Mouse (Mus musculus) lung, embryonic 14.5 days (tissue): ENCODE results near the gene Plekho2. TPM values are rescaled to one million over a fixed set of nuclear protein-coding genes. Genes with fewer than 3 reads are reported as not detected.

ENCODE experiments used
- ATAC-seq: fragments of 200-750 bp; cut with Nextera tagmentation; 2 replicates; pipeline ENCODE4 v1.8.0; 2017; ENCODE audit warnings: mild to moderate bottlenecking, moderate TSS enrichment, moderate library complexity; ENCODE audit not compliant: insufficient read depth
- DNase-seq: peaks from one replicate; pipeline ENCODE4 v3.0.0-alpha.2; 2015
- H3K27ac ChIP-seq: fragments of 300-500 bp; sonication (generic); 2 replicates; pipeline ENCODE4 v1.5.1; 2014; ENCODE audit warnings: low read depth, mild to moderate bottlenecking, moderate library complexity
- H3K27me3 ChIP-seq: fragments of 300-500 bp; sonication (generic); 2 replicates; pipeline ENCODE4 v1.6.1; 2014; ENCODE audit warnings: low read length, control low read depth; ENCODE audit not compliant: insufficient read depth
- H3K36me3 ChIP-seq: fragments of 300-500 bp; sonication (generic); 2 replicates; pipeline ENCODE4 v1.6.1; 2014; ENCODE audit warnings: control low read depth; ENCODE audit not compliant: insufficient read depth
- H3K4me1 ChIP-seq: fragments of 300-500 bp; sonication (generic); 2 replicates; pipeline ENCODE4 v1.6.1; 2014; ENCODE audit warnings: antibody characterized with exemption, control low read depth; ENCODE audit not compliant: insufficient read depth
- H3K4me2 ChIP-seq: fragments of 300-500 bp; sonication (generic); 2 replicates; pipeline ENCODE4 v1.6.1; 2014; ENCODE audit warnings: mild to moderate bottlenecking
- H3K4me3 ChIP-seq: fragments of 300-500 bp; sonication (generic); 2 replicates; pipeline ENCODE4 v1.5.1; 2014; ENCODE audit warnings: low read depth, low read length
- H3K9ac ChIP-seq: fragments of 300-500 bp; sonication (generic); 2 replicates; pipeline ENCODE4 v1.6.1; 2014
- H3K9me3 ChIP-seq: fragments of 300-500 bp; sonication (generic); 2 replicates; pipeline ENCODE4 v1.6.1; 2016; ENCODE audit warnings: low read depth, low read length, control low read depth
- CTCF ChIP-seq: IDR thresholded peaks from 2 replicates; pipeline ENCODE4 v1.5.1; 2016; ENCODE audit warnings: antibody characterized with exemption, low read depth
- WGBS: fragments of 180-500 bp; shearing (Covaris S2); extraction: QIAGEN DNeasy Blood & Tissue Kit; methylation state at CpG from one replicate; pipeline ENCODE4 v1.1.7; 2014; 5-methylcytosine and 5-hydroxymethylcytosine counted together
- polyA plus RNA-seq: library from polyadenylated mRNA; unstranded; fragments of >200 nt; fragmentation: Nextera tagmentation; extraction: Ambion mirVana; gene quantifications from 2 replicates; pipeline ENCODE4 v1.2.1, GENCODE M21; 2014

The Plekho2 gene
- polyA plus RNA-seq, 1 experiment from 2014 or later: 21.8 TPM

- H3K9ac ChIP-seq: peak within 1 kb of the TSS; percentile 63
- peak within 1 kb of the TSS; percentile 81 for H3K27ac ChIP-seq
- H3K27me3 ChIP-seq: no peaks in the 10 kb centered on the region
- peaks cover 9% of the 10 kb centered on the region for H3K4me1 ChIP-seq
- DNase-seq: peak; percentile 93
- WGBS: 9% methylated on average over 28 of the region's 28 CpGs
- peaks cover 25% of the 10 kb centered on the region for H3K36me3 ChIP-seq
- peak within 1 kb of the TSS; percentile 61 for H3K4me3 ChIP-seq
- ATAC-seq: peak; percentile 92
- no peak for TF ChIP-seq CTCF
- H3K9me3 ChIP-seq: no peaks in the 10 kb centered on the region
- H3K4me2 ChIP-seq: peak within 1 kb of the TSS; percentile 91
Observed at GRCm38 (mm10) chr9:65586406-65587269, 6.8 kb upstream of the Plekho2 start, which contains the start of gene Pif1. Gene Pif1 (plus strand): TSS chr9:65587160.

GRCm38 (mm10) chr9:65583045-65583444 lies 3.2 kb upstream of the Plekho2 start:
- H3K27me3 ChIP-seq: no peaks in the 10 kb centered on the region
- H3K36me3 ChIP-seq: no peaks in the 10 kb centered on the region
- H3K9me3 ChIP-seq: no peaks in the 10 kb centered on the region
- H3K27ac ChIP-seq: 0 out of 2 replicates have a peak overlapping the region, but pooled peaks have one; percentile 8
- WGBS: 25% methylated on average over 8 of the region's 8 CpGs
- no peak for TF ChIP-seq CTCF
- H3K4me2 ChIP-seq: no peak overlapping the region
- H3K9ac ChIP-seq: no peak overlapping the region
- ATAC-seq (no peak), DNase-seq (peak; percentile 57)
- peaks cover 17% of the 10 kb centered on the region; the same call in 1 of the 2 replicates for H3K4me1 ChIP-seq
- no peak overlapping the region for H3K4me3 ChIP-seq

GRCm38 (mm10) chr9:65580401-65581256 lies 789 bp upstream of the Plekho2 start:
- Histone ChIP-seq H3K27ac (peak overlapping the region; percentile 88), H3K4me1 (peaks cover 28% of the 10 kb centered on the region), H3K27me3 (no peaks in the 10 kb centered on the region), H3K9ac (peak overlapping the region; percentile 26; the same call in 1 of the 2 replicates), H3K4me3 (peak overlapping the region; percentile 70), H3K4me2 (peak overlapping the region; percentile 74), H3K9me3 (no peaks in the 10 kb centered on the region), H3K36me3 (no peaks in the 10 kb centered on the region)
- DNase-seq (peak; percentile 94), ATAC-seq (peak; percentile 83)
- TF ChIP-seq CTCF: peak; percentile 93
- 4% methylated on average over 27 of the region's 29 CpGs for WGBS

GRCm38 (mm10) chr9:65578801-65579249 lies 1.0 kb downstream of the Plekho2 start:
- H3K27me3 ChIP-seq: no peaks in the 10 kb centered on the region
- no peak overlapping the region; the same call in 1 of the 2 replicates for H3K27ac ChIP-seq
- DNase-seq (peak; percentile 64), ATAC-seq (no peak)
- no peaks in the 10 kb centered on the region for H3K36me3 ChIP-seq
- WGBS: 25% methylated on average over 9 of the region's 9 CpGs
- TF ChIP-seq CTCF: no peak
- no peaks in the 10 kb centered on the region for H3K9me3 ChIP-seq
- peak overlapping the region; percentile 74 for H3K4me2 ChIP-seq
- H3K9ac ChIP-seq: peak overlapping the region; percentile 63
- H3K4me3 ChIP-seq: peak overlapping the region; percentile 70
- peaks cover 36% of the 10 kb centered on the region for H3K4me1 ChIP-seq

GRCm38 (mm10) chr9:65577511-65578196 lies 2.2 kb downstream of the Plekho2 start:
- Histone ChIP-seq H3K4me2 (peak overlapping the region; percentile 74), H3K27ac (peak overlapping the region; percentile 68; the same call in 1 of the 2 replicates), H3K9me3 (no peaks in the 10 kb centered on the region), H3K4me3 (peak overlapping the region; percentile 70), H3K4me1 (peaks cover 36% of the 10 kb centered on the region), H3K27me3 (no peaks in the 10 kb centered on the region), H3K36me3 (peaks cover 2% of the 10 kb centered on the region; the same call in 1 of the 2 replicates), H3K9ac (0 out of 2 replicates have a peak overlapping the region, but pooled peaks have one; percentile 18)
- 0 out of 2 replicates have a peak, but pooled peaks have one; percentile 7 for TF ChIP-seq CTCF
- DNase-seq (no peak), ATAC-seq (no peak)
- 89% methylated on average over 4 of the region's 4 CpGs for WGBS

DNA sequence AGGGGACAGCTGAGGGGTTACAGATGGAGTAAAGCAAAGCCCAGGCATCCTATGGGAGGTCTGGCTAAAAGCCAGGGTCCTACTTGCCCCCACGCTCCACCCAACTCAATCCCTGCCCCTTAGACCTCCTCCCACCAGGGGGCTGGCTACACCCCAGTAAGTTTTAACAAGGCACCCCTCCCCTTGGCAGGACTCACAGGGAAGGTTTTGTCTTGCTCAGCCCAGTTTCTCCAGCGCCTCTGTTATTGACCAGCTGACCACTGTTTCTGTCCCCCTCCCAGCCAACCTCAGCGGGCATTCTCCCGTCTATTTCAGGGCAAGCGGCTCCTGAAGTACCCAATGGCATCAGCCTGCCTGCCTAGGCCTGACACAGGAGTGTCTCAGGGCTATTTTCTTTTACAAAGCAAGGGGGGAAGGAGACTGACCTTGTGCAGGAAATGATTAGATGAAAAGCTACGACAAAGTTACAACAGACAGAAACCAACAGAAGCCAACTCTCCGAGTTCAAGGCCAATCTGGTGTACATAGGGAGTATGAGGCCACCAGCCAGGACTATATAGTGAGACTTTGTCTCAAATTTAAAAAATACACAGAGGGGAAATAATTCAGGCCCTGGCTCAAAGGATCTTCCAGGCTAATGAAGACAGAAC lies 2.9 kb downstream of the Plekho2 start:
- Histone ChIP-seq H3K36me3 (peaks cover 8% of the 10 kb centered on the region; the same call in 1 of the 2 replicates), H3K9ac (0 out of 2 replicates have a peak overlapping the region, but pooled peaks have one; percentile 18), H3K9me3 (no peaks in the 10 kb centered on the region), H3K4me1 (peaks cover 36% of the 10 kb centered on the region), H3K4me3 (0 out of 2 replicates have a peak overlapping the region, but pooled peaks have one; percentile 6), H3K27ac (peak overlapping the region; percentile 68), H3K27me3 (no peaks in the 10 kb centered on the region), H3K4me2 (peak overlapping the region; percentile 74)
- WGBS: 41% methylated on average over 7 of the region's 7 CpGs
- TF ChIP-seq CTCF: peak; percentile 28; the same call in 1 of the 2 replicates
- no peak for ATAC-seq
- peak; percentile 72 for DNase-seq
